In the genomic region with DNA sequence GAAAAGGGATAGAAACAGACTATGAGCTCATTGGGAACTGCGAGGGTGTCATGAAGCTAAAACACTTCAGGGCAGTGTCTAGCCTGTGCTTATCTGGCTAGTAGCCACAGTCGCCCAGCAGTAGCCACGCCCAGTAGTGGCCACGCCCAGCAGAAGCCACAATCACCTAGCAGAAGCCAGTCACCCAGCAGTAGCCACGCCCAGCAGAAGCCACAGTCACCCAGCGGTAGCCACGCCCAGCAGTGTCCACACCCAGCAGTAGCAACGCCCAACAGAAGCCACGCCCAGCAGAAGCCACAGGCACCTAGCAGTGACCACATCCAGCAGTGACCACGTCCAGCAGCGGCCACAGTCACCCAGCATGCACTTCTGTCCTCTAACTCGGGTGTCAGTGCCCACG, we compare ENCODE assay signal across 8 mouse cellular contexts.
DNase-seq lines count a peak whose midpoint lies in the region; ATAC-seq lines count a peak whose summit lies in the region.

No protein-coding gene starts in this region.

- H3K27ac ChIP-seq in midbrain, embryonic 10.5 days (replicated peaks) = peak overlapping the region; percentile 63
- H3K27ac ChIP-seq in midbrain, embryonic 15.5 days = no peak overlapping the region
- no peak overlapping the region for H3K27ac ChIP-seq in limb, embryonic 12.5 days
- H3K27ac ChIP-seq in stomach, embryonic 15.5 days = no peak overlapping the region

- peak; percentile 13 for DNase-seq in CD4-positive, CD25-positive, alpha-beta regulatory T cell, adult 2 months (ENCODE audit: low read depth, low spot score)
- DNase-seq in midbrain, embryonic 10.5 days (ENCODE audit: low spot score) = peak; percentile 67
- DNase-seq in gastrocnemius, postnatal 14 days = no peak
- no peak for DNase-seq in urinary bladder, adult 18-20 months (ENCODE audit: low spot score in 2 of 2)

- peaks cover 23% of the 10 kb centered on the region for H3K27me3 ChIP-seq in midbrain, embryonic 10.5 days (ENCODE audit: low read depth, poor library complexity, severe bottlenecking)
- no peaks in the 10 kb centered on the region for H3K27me3 ChIP-seq in midbrain, embryonic 15.5 days (replicated peaks)
- peaks cover 27% of the 10 kb centered on the region; the same call in 1 of the 2 replicates for H3K27me3 ChIP-seq in limb, embryonic 12.5 days
- H3K27me3 ChIP-seq in stomach, embryonic 15.5 days (replicated peaks) = peaks cover 14% of the 10 kb centered on the region; the same call in 1 of the 2 replicates

- no peak overlapping the region for H3K4me2 ChIP-seq in midbrain, embryonic 15.5 days
- H3K4me2 ChIP-seq in limb, embryonic 12.5 days = peak overlapping the region; percentile 30
- peak overlapping the region; percentile 10; the same call in 1 of the 2 replicates for H3K4me2 ChIP-seq in stomach, embryonic 15.5 days

- peaks cover 46% of the 10 kb centered on the region for H3K4me1 ChIP-seq in midbrain, embryonic 10.5 days
- peaks cover 17% of the 10 kb centered on the region for H3K4me1 ChIP-seq in midbrain, embryonic 15.5 days
- H3K4me1 ChIP-seq in limb, embryonic 12.5 days (replicated peaks) = peaks cover 14% of the 10 kb centered on the region; the same call in 1 of the 2 replicates
- H3K4me1 ChIP-seq in stomach, embryonic 15.5 days = no peaks in the 10 kb centered on the region

- ATAC-seq in CD4-positive, CD25-positive, alpha-beta regulatory T cell, adult 4 months = no peak
- no peak for ATAC-seq in midbrain, embryonic 15.5 days (replicated peaks)
- no peak for ATAC-seq in limb, embryonic 12.5 days (ENCODE audit: insufficient number of reproducible peaks, insufficient read depth, low FRiP score, low TSS enrichment, low read depth)
- peak; percentile 39; the same call in 1 of the 2 replicates for ATAC-seq in stomach, embryonic 15.5 days (ENCODE audit: insufficient read depth, low FRiP score, low read depth)

- no peaks in the 10 kb centered on the region; the same call in 1 of the 2 replicates for H3K9me3 ChIP-seq in midbrain, embryonic 10.5 days (replicated peaks)
- no peaks in the 10 kb centered on the region for H3K9me3 ChIP-seq in midbrain, embryonic 15.5 days
- no peaks in the 10 kb centered on the region for H3K9me3 ChIP-seq in limb, embryonic 12.5 days
- no peaks in the 10 kb centered on the region for H3K9me3 ChIP-seq in stomach, embryonic 15.5 days

- H3K36me3 ChIP-seq in midbrain, embryonic 10.5 days = no peaks in the 10 kb centered on the region
- H3K36me3 ChIP-seq in midbrain, embryonic 15.5 days (replicated peaks) = no peaks in the 10 kb centered on the region
- H3K36me3 ChIP-seq in limb, embryonic 12.5 days = no peaks in the 10 kb centered on the region
- H3K36me3 ChIP-seq in stomach, embryonic 15.5 days = no peaks in the 10 kb centered on the region

- peak overlapping the region; percentile 42 for H3K4me3 ChIP-seq in midbrain, embryonic 10.5 days
- H3K4me3 ChIP-seq in midbrain, embryonic 15.5 days = no peak overlapping the region
- no peak overlapping the region; the same call in 1 of the 2 replicates for H3K4me3 ChIP-seq in limb, embryonic 12.5 days (replicated peaks)
- H3K4me3 ChIP-seq in stomach, embryonic 15.5 days (replicated peaks) = no peak overlapping the region

- intact Hi-C loops in gastrocnemius, postnatal 14 days (cut with DNase I; ENCODE audit: low total_unique reads) = no loop called here

- no peak overlapping the region for H3K9ac ChIP-seq in midbrain, embryonic 15.5 days
- H3K9ac ChIP-seq in limb, embryonic 12.5 days (replicated peaks) = no peak overlapping the region
- no peak overlapping the region for H3K9ac ChIP-seq in stomach, embryonic 15.5 days

- 14% methylated on average over 13 of the region's 13 CpGs for WGBS in midbrain, embryonic 10.5 days
- WGBS in midbrain, embryonic 15.5 days = 22% methylated on average over 13 of the region's 13 CpGs
- WGBS in limb, embryonic 12.5 days = 18% methylated on average over 13 of the region's 13 CpGs
- WGBS in stomach, embryonic 15.5 days = 18% methylated on average over 13 of the region's 13 CpGs

Comparison
In these comparisons a context has a peak if more than half of its experiments do, and no peak if none do; other contexts are left out.
1. DNase-seq: peak in CD4-positive, CD25-positive, alpha-beta regulatory T cell, adult 2 months (single experiment) and midbrain, embryonic 10.5 days (single experiment); none in gastrocnemius, postnatal 14 days (single experiment) and urinary bladder, adult 18-20 months (0 of 2).